Mouse (Mus musculus) liver, embryonic 14.5 days (tissue): ENCODE results near the gene Sdhaf4. TPM values are rescaled to one million over a fixed set of nuclear protein-coding genes. Genes with fewer than 3 reads are reported as not detected.

Source experiments
- ATAC-seq: fragments of 200-750 bp; cut with Nextera tagmentation; 2 replicates; pipeline ENCODE4 v1.8.0; 2017; ENCODE audit warnings: moderate number of reproducible peaks, mild to moderate bottlenecking, moderate library complexity; ENCODE audit not compliant: insufficient read depth
- DNase-seq, 3 experiments: peaks; one replicate each; pipeline ENCODE4 v3.0.0-alpha.2; 2012 to 2013; ENCODE audit warnings: low read depth in 3 of 3, low spot score in 3 of 3
- H3K27ac ChIP-seq: fragments of 300-500 bp; sonication (generic); 2 replicates; pipeline ENCODE4 v1.5.1; 2014; ENCODE audit warnings: moderate library complexity, mild to moderate bottlenecking, control low read depth, inconsistent platforms
- H3K27me3 ChIP-seq: fragments of 300-500 bp; sonication (generic); 2 replicates; pipeline ENCODE4 v1.6.1; 2014; ENCODE audit warnings: mild to moderate bottlenecking, low read length, moderate library complexity; ENCODE audit not compliant: control insufficient read depth, insufficient read depth
- H3K36me3 ChIP-seq: fragments of 300-500 bp; sonication (generic); replicated peaks from 2 replicates; pipeline ENCODE4 v1.6.1; 2014; ENCODE audit warnings: low read depth; ENCODE audit not compliant: control insufficient read depth, insufficient read depth
- H3K4me1 ChIP-seq, 2 experiments: fragments of 200-500 bp in 1 of 2; fragments of 300-500 bp in 1 of 2; sonication (generic) in 1 of 2; replicated peaks; 2 replicates each; pipeline ENCODE4 v1.6.1; 2012 to 2014; ENCODE audit warnings: antibody characterized with exemption in 1 of 2, inconsistent platforms in 1 of 2, low read length in 1 of 2; ENCODE audit not compliant: control insufficient read depth in 2 of 2, insufficient read depth in 2 of 2
- H3K4me2 ChIP-seq: fragments of 300-500 bp; sonication (generic); 2 replicates; pipeline ENCODE4 v1.6.1; 2014; ENCODE audit warnings: low read depth, mild to moderate bottlenecking, control low read depth, moderate library complexity
- H3K4me3 ChIP-seq, 2 experiments: fragments of 200-500 bp in 1 of 2; fragments of 300-500 bp in 1 of 2; sonication (generic) in 1 of 2; 2 replicates each; pipeline ENCODE4 v1.5.1; 2012 to 2014; ENCODE audit warnings: low read depth in 2 of 2, low read length in 2 of 2, mild to moderate bottlenecking in 2 of 2, control low read depth in 1 of 2, inconsistent platforms in 1 of 2, moderate library complexity in 1 of 2; ENCODE audit not compliant: insufficient read depth in 1 of 2
- H3K9ac ChIP-seq: fragments of 300-500 bp; sonication (generic); replicated peaks from 2 replicates; pipeline ENCODE4 v1.6.1; 2014; ENCODE audit warnings: mild to moderate bottlenecking, control low read depth, moderate library complexity
- H3K9me3 ChIP-seq: fragments of 300-500 bp; sonication (generic); 2 replicates; pipeline ENCODE4 v1.6.1; 2016; ENCODE audit warnings: low read length, mixed read lengths; ENCODE audit not compliant: control insufficient read depth
- CTCF ChIP-seq: IDR thresholded peaks from 2 replicates; pipeline ENCODE4 v1.5.1; 2016; ENCODE audit warnings: antibody characterized with exemption, low read depth, control low read depth
- EP300 ChIP-seq: IDR thresholded peaks from 2 replicates; pipeline ENCODE4 v1.6.1; 2016; ENCODE audit warnings: antibody characterized with exemption, low read depth
- WGBS: fragments of 180-500 bp; shearing (Covaris S2); extraction: QIAGEN DNeasy Blood & Tissue Kit; methylation state at CpG from one replicate; pipeline ENCODE4 v1.1.7; 2014; ENCODE audit not compliant: insufficient replicate concordance; 5-methylcytosine and 5-hydroxymethylcytosine counted together
- polyA plus RNA-seq, 2 experiments: library from polyadenylated mRNA; depleted of rRNA in 1 of 2; stranded (reverse) in 1 of 2; unstranded in 1 of 2; fragments of >200 nt; fragmentation: Nextera tagmentation in 1 of 2; extraction: Ambion mirVana in 1 of 2; gene quantifications; 2 replicates each; pipeline versions ENCODE4 v1.2.1 to v1.2.3; 2012 to 2014

Sdhaf4 gene
- polyA plus RNA-seq, 2 experiments, result 13.3 to 39.9 TPM

DNA sequence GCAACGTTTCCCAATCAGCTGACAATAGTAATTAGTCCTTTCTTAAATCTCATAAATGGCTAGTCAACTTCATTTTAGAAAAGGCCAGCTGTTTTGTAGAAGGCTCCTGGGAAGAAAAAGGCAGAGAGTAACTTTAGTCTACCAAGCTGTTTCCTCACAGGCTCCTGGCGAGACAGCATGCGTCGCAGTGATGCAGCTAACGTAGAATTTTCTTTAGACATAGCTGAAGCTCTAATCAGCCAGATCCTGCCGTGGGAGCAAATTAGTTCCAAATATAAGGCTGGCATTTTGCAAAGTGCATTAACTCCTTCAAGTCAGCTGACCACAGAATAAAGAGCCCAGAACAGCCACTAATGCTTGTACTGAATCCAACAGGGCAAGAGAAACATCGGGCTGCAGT, 57.2 kb downstream of the Sdhaf4 start:
- WGBS, result 75% methylated on average over 7 of the region's 7 CpGs

More for the DNA sequence above, 57.2 kb downstream of the Sdhaf4 start:
- Histone ChIP-seq H3K27ac (no peak overlapping the region), H3K27me3 (no peaks in the 10 kb centered on the region), H3K36me3 (no peaks in the 10 kb centered on the region), H3K9me3 (no peaks in the 10 kb centered on the region), H3K9ac (no peak overlapping the region), H3K4me1 (no peaks in the 10 kb centered on the region), H3K4me2 (no peak overlapping the region), H3K4me3 (no peak overlapping the region)
- no peak for TF ChIP-seq EP300
- no peak for TF ChIP-seq CTCF
- ATAC-seq, result no peak
- no peak for DNase-seq

Other genes starting within 250 kb of the Sdhaf4 start
- gene B3gat2, start 243.9 kb downstream of the Sdhaf4 start, polyA plus RNA-seq (2012; rRNA removed), result 0.02 and 0.03 TPM in 2 replicates
- 0.11 and 0.25 TPM in 2 replicates for gene B3gat2, start 243.9 kb downstream of the Sdhaf4 start, polyA plus RNA-seq (2014; fragmentation: Nextera tagmentation; extraction: Ambion mirVana)
- 17.7 and 29.0 TPM in 2 replicates for gene Smap1, start 83.3 kb downstream of the Sdhaf4 start, polyA plus RNA-seq (2012; rRNA removed)
- 27.4 and 30.2 TPM in 2 replicates for gene Smap1, start 83.3 kb downstream of the Sdhaf4 start, polyA plus RNA-seq (2014; fragmentation: Nextera tagmentation; extraction: Ambion mirVana)
- 4.6 and 5.1 TPM in 2 replicates for gene Fam135a, start 94.7 kb upstream of the Sdhaf4 start, polyA plus RNA-seq (2012; rRNA removed)
- gene Fam135a, start 94.7 kb upstream of the Sdhaf4 start, polyA plus RNA-seq (2014; fragmentation: Nextera tagmentation; extraction: Ambion mirVana), result 3.0 and 3.3 TPM in 2 replicates
- gene Col9a1, start 172.0 kb upstream of the Sdhaf4 start, polyA plus RNA-seq (2012; rRNA removed), result 0.03 and 0.13 TPM in 2 replicates
- gene Col9a1, start 172.0 kb upstream of the Sdhaf4 start, polyA plus RNA-seq (2014; fragmentation: Nextera tagmentation; extraction: Ambion mirVana), result 0.04 TPM in 1 of 2 replicates, not detected in the other